Mouse (Mus musculus): ENCODE results near the gene Vcl.
A peak's percentile ranks its signal among the peaks of the same experiment; 100 is the strongest.

The Vcl gene

DNA sequence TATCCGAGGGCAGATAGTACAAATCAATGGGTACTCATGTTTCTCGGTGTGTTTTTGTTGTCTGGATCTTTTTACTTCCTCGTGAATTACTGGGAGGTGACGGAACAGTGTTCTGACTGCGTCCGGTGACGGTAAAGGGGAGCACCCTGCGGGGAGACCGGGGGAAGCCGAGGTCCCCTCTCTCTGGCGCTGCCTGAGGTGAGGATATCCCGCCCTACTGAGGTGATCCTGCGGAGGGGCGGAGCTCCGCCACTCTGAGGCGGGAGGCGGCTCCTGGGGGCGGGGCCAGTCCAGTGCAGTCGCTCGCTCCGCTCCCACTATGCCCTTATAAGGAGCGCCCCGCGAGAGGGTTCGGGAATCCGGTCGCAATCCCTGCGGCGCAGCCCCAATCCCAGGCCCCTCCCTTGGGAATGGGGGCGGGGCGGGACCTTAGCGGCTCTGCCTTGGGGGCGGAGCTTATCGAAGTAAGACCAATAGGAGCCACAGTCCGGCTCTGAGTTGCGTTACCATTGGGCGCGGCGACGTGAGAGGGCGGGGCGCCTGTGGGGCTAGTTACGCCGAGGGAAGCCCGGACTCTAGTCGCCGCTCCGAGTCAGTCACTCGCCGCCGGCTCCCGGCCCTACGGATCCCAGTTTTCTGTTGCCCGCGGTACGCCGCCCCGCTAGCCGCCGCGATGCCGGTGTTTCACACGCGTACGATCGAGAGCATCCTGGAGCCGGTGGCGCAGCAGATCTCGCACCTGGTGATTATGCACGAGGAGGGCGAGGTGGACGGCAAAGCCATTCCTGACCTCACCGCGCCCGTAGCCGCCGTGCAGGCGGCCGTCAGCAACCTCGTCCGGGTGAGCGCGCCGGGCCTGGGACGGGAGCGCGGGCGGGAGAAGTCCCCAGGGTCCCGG lies at the start of gene Vcl:
TSS of gene Vcl (plus strand) at position 551 of the 898 bp plus-strand sequence.
- peak; percentile 93 for DNase-seq (ENCODE audit: low read depth, low spot score)

DNA sequence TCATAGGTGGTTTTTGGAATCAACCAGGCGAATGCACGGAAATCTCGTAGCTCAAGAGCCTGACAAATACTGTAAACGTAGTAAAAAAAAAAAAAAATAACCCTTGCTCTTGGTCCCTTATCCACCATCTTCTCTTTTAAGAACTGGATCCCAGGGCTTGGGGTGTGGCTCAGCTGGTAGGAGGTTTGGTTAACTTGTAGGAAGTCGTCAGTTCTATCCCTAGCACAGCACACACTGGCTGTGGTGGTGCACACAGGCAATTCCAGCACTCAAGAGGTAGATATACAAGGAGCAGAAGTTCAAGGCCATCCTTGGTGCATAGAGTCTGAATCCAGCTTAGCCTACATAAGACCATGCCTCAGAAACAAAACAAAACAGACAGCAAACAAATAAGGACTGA lies 44.5 kb upstream of the Vcl start:
- DNase-seq (ENCODE audit: low read depth, low spot score), result no peak

DNA sequence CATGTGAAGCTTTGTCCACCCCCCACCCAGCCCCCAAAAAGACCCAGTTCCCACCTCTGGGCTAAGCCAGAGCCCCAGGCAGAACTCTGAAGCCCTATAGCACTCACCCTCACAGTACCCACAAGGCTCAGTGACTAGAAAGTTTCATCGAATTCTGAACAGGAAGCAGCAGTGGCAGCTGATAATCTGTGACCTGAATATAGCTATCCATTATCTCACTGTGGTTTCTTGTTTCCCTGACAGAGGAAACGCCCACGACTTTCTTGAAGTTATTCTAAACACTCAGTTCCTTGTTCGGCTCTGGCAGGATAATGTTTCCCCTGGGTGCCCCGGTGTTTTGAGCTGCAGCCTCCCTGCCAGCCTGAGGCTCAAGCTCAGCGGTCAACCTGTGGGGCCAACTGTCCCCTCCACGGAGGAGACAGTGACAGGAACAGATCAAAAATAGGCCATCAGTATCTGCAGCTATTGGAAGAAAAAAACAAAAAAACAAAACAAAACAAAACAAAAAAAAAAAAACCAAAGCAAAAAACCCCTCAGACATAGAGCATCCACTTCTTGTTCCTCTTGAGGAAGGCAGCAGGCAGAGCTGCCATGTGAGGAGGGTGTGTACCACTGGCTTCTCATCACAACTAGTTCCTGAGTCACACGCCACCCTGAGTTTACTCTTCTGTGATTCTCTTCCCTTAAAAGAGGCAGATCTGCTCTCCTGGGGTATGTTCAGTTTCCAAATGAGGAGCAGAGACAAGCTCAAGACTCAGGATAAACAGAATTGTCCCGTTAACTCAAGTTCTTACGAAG lies 43.9 kb upstream of the Vcl start:
- peak; percentile 88 for DNase-seq (ENCODE audit: low read depth, low spot score)

GRCm38 (mm10) chr14:20886266-20886665 lies 42.9 kb upstream of the Vcl start:
- DNase-seq (ENCODE audit: low read depth, low spot score), result peak; percentile 68

DNA sequence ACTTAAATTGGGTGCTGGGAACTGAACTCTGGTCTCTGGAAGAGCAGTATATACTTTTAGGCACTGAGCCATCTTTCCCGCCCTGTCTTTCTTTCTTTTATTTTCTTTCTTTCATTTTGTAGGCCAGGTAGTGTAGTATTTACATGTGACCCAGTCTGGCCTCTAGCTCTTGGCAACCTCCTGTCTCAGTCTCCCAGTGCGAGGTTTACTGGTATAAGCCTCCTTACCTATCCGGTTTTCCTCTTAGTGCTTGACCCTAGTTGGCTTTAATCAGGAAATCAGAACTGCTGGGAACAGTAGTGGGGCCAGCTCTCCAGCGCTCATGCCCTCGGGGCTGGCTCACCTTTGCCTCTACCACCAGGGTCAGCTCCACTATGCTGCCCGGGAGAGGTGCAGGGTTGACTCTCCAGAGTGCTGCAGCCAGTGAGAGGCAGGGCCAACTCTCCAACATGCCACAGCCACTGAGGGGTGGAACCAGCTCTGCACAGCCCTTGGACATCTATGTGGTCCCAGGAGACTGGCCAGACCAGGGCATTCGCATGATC lies 41.6 kb upstream of the Vcl start:
- DNase-seq (ENCODE audit: low read depth, low spot score), result no peak

- no peak for DNase-seq (ENCODE audit: low read depth, low spot score)
Observed at GRCm38 (mm10) chr14:20891941-20892402, 37.2 kb upstream of the Vcl start.

DNA sequence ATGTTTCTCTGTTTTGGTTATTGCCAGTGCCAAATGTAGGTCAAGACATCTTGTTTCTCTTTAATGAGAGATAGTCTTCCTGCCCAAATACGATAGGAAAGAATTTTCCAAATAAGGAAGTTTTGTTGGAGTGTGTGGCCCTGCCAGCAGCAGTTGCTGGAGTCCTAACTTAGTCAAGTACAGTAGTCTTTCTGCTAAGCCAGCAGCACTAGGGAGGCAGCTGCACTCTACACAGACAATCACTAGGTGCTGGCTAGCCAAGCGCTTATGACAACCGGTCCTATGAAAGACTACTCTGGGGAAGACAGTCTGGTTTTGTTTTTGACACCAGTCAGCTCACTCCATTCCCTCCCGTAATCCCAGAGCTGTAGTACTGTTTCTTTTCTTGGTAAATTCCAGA lies 35.4 kb upstream of the Vcl start:
- DNase-seq (ENCODE audit: low read depth, low spot score), result no peak

DNA sequence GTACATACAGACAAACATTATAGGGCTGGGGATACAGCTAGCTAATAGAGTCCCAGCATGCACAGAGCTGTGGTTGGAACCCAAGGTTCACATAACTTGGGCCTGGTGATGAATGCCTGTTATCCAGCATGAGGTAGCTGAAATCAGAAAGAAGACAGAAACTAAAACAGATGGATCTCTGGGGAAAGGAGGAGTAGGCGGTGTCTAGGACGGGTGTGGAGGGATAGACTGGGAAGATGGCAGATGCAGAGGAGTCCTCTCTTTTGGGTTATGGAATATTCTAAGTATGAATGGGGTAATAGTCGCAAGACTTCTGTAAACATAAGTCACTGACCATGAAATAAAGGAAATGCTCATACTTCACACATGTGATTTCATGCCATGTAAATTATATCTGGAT lies 27.9 kb upstream of the Vcl start:
- DNase-seq (ENCODE audit: low read depth, low spot score), result no peak

- no peak for DNase-seq (ENCODE audit: low read depth, low spot score)
Observed at GRCm38 (mm10) chr14:20903137-20903536, 26.1 kb upstream of the Vcl start.

DNA sequence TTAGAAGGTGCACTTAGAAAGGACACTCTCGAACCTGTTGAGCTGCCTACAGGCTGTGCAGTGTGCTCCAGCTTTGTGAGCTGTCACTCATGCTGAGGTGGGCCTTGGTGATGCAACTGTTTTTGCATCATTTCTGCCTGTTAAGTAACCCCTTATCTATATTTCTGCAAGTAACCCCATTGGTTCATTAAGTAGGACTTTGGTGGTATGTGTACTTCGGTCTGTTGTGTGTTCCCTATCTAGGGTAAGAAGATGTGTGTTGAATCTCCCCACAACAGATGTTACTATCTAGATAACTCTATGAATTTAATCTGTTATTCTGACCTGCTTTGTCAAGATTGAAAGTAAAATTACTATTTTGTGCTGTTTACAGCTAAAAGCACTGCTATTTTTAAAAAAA lies 17.4 kb upstream of the Vcl start:
- DNase-seq (ENCODE audit: low read depth, low spot score), result no peak

DNA sequence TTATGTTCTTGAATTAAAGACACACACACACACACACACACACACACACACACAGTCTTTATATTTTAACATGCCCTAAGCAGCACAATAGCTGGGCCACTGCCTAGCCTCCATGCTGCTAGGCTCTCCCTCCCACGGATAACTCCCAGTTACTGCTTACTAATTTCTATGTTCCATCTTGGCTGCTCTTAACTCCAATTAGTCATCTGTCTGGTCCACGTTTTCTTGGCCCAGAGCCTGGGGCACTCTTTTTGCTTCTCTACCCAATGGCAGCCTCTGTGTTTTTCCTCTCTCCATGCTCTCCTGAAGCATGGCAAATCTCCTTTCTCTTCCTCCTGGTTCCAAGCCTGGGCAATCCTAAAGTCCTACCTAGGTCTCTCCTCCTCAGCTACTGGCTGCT lies 14.8 kb upstream of the Vcl start:
- DNase-seq (ENCODE audit: low read depth, low spot score), result no peak

GRCm38 (mm10) chr14:20916625-20917612 lies 12.3 kb upstream of the Vcl start:
- DNase-seq (ENCODE audit: low read depth, low spot score), result no peak

DNA sequence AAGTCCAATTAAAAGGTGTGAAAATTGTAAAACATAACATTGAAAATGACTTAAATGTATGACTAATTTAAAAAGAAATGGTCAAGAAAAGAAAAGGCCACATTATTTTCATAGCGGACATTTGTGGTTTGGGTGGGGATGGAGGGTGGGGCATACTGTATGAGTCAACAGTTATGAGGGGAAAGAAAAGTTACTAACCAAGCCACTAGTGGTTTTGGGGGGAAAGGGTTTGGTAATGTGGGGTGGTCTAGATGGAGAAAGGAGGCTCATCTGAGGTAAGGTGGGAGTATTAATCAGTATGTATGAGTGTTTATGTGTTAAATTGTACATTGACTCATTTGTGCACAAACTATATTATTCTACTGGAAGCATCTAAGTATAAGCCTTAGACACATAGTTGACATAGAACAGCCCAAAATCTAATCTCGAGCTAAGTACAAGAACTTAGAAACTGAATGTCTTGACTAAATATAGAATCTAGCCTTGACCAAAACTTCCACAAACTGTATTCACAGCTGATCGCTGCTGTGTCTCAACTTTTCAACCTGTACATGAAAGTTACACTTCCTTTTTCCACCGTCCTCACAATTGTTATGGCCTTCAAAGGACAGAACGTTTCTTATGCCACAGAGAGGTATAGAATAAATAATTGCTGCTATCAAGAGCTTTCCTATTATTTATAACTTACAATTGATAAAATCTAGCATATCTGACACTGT lies 5.0 kb upstream of the Vcl start:
- DNase-seq (ENCODE audit: low read depth, low spot score), result no peak

DNA sequence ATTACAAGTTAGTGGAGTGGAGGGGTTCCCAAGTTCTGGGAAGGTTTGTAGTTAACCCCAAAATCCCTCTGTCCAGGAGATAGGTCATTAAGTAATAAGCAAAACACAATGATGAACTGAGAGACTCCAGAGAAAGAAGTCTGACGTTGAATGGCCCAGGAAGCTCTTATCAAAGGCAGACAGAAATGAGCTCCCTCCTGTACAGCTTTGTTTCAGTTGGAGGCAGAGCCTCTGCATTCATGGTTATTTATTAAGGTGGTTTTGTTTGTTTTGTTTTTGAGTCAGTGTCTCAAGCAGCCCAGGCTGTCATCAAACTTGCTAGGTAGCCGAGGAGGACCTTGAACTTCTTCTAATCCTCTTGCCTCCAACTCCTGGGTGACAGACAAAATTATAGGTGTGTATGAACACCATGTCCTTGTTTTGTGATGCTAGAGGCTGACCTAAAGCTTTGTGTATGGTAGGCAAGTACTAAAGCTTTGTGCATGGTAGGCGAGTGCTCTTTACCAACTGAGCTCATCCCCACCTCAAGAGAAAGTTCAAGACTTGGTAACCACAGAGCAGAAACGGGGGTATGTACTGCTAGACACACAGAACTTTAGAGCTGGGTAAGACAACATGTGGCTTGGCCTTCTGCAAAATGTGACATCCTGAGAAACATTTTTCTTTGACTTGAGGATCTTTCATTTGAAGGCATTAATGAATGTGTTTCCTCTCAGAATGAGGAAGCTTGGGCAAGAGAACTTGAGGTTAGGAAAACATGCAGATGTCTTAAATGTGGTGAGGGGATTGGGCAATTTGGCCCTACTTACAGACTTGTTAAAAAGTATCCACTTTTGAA lies 1.5 kb upstream of the Vcl start:
- DNase-seq (ENCODE audit: low read depth, low spot score), result no peak

DNA sequence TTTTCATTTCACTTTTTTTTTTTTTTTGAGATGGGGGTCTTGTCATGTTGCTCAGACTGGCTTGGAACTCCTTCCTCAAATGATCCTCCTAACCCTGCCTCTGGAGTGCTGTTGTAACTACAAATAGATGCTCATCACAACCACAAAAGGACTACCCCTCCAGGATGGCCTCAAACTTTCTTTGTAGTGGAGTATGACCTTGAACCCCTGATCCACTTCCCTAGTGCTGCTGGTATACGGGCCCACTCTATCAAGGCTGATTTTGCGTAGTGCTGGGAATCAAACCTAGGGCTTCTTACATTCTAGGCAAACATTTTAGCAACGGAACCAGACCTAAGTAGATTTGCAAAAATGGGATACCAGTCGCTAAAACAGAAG lies 901 bp upstream of the Vcl start:
- DNase-seq (ENCODE audit: low read depth, low spot score), result no peak

DNA sequence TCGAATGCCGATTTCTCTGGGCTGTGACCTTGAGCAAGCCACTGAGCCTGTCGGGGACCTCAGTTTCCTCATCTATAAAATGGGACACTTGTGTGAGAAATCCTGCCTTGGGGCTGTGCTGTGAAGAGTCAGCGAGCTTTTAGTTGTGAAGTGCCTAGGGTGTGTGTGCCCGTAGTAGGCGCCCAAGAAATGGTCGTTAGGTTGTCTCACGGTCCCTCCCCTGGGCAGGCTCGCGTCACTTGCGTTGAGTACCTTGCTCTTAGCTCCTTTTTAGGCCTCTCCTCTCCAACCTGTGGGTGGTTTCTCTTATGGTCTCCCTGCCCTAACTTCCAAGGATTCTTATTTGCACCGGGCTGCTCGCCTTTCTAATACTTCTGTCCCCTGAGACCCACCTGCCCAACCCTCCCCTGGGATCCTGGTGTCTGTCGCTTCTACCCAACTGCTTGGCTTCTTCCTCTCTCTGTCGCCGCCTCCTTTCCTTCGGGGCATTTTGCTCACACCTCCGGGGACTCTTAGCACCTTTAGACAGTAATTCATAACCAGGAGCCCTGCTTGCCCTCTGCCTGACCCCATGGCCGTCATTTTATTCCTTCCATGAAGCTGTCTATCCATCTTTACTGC lies 726 bp downstream of the Vcl start:
- no peak for DNase-seq (ENCODE audit: low read depth, low spot score)

DNA sequence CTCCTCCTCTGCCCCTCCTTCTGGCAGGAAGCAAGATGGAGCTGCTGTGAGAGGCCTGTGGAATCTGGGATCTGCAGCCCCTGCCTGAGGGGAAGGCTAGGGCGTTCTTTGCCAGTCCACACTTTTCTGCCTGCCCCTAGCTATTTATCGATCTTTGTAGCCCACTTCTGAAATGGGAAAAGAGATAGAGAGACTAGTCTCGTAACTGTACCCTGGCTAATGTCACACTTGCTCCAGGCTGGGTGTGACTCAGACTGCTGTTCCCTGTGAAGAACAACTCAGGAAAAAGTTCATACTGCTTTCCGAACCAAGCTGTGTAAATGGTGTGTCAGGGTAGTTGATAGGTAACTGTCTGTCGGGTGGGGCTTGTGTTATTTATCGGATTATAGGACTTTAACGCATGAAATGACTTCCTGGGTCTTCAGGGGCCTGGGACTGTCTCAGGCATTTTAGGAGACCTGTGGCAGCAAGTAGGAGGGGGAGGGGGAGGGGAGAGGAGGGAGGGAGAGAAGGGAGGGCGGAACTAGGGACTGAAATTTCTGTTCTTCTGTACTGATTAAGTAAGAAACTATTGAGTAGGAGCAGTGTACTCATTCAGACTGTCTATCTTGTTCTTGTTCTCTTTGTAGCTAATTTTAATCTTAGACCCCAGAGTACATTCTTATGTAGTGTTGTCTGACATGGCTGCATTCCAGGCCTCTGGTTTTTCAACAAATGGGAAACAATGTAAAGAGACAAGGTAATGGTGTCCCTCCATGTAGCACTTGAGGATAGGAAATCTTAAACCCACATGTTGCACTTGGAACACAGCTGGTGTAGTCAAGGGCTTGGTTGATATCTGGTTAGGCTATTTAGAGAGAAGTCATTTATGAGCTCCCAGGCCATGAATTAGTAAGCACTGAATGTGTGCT lies 1.5 kb downstream of the Vcl start:
- DNase-seq (ENCODE audit: low read depth, low spot score), result no peak

GRCm38 (mm10) chr14:20938424-20938823 lies 9.2 kb downstream of the Vcl start:
- DNase-seq (ENCODE audit: low read depth, low spot score), result no peak
